Mouse (Mus musculus) cerebellum, adult 2 months (tissue): ENCODE results near the gene Rdh16.

Source experiments
- CTCF ChIP-seq: fragments of 200-500 bp; IDR thresholded peaks from 2 replicates; pipeline ENCODE4 v1.5.1; 2011; ENCODE audit warnings: low read depth, mild to moderate bottlenecking, control low read depth, low read length, moderate library complexity, borderline replicate concordance; ENCODE audit not compliant: insufficient read depth
- POLR2A ChIP-seq: fragments of 200-500 bp; IDR thresholded peaks from 2 replicates; pipeline ENCODE4 v1.6.1; 2011; ENCODE audit warnings: low read length, control low read depth, borderline replicate concordance; ENCODE audit not compliant: insufficient read depth

DNA sequence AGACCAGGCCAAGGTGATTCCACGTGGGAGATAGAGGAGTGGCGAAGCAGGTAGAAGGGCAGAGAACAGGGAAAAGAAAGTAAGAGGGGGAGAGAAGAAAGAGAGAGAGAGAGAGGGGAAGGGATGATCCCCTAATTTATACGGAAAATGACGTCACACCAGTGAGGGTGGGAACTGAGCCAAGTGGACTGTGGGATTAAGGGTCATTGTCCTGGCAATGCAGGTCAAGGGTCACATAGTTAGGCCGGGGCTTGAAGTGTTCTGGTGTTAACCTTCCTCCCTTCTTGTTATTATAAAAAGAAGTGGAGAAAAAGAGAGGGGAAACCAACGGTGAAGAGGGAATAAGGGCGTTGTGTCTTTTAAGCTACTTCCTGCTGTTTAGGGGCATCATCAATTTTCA is 3.5 kb downstream of the Rdh16 start:
- TF ChIP-seq POLR2A (no peak), CTCF (no peak)
